Mouse (Mus musculus): ENCODE results near the gene Capn10.

Capn10 gene

DNA sequence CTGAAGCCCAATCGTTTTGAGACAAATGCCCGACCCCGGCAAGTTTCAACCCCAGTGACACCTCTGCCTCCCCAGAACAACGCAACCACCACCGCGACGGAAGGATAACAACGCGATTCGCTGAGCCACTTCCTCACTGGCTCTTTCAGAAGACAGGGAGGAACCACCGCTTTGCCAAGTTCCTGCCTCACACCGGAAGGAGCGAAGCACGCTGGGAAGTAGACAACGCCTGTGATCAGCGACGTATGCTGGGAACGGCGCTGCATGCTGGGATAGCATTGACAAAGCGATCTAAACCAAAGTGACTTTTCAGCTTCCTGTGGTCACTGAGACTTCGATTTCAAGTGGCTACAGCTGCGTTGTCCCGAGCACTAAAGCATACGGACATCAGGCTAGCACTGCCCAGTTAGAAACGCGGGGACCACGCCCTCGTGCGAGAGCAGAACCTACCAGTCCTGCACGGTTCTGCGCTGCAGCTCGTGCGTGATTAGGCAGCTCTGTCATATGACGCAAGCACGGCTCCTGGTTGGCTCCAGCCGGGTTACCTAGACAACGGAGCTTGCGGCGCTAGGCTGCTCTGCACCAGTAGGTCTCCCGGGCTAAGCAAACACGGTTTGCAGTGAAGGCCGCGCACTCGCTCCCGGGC is at the start of gene Capn10:
TSS of gene Capn10 (plus strand) at position 195 of the 646 bp plus-strand sequence.
- in situ Hi-C loops (cut with MboI, MseI) = loop anchor here (25.0 kb wide), 1 partner anchor 1528 kb away; no protein-coding TSS in a partner anchor

DNA sequence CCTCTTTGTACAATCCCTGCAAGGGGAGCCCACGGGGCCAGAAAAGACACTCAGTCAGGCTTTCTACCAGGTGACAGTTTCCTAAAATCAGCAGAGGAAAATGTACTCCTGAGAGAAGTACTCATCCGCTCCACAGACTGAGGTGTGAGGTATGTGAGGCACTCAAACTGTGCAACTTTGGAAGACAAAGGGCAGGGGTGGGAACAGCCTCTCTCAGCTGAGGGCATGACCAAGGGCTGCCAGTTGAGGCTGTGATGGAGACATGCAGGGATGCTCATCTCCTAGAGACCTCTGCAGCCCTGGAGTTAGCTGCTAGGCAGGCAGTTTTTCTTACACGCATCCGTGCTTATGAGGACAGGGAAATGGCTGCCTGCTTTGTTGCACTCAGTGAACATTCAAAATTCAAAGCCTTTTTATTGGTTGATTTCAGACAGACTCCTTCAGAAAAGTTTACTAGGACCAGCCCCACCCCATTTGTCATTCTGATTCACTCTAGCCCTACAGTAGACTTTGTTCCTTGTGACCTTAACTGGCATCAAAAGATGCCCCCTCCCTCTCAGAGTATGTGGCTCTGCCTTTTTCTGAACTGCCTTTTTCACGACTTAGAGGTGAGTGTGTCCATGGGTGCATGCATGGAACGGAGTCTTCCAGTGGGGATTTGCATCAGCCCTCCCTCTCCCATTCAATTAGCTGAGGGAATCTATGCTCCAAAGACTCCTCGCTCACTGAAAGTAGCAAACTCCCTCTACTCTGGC is 45.1 kb upstream of the Capn10 start:
- in situ Hi-C loops (cut with MboI, MseI) = no loop called here

- in situ Hi-C loops (cut with MboI, MseI) = no loop called here
Measured at GRCm38 (mm10) chr1:92892791-92893190, 41.4 kb upstream of the Capn10 start.

DNA sequence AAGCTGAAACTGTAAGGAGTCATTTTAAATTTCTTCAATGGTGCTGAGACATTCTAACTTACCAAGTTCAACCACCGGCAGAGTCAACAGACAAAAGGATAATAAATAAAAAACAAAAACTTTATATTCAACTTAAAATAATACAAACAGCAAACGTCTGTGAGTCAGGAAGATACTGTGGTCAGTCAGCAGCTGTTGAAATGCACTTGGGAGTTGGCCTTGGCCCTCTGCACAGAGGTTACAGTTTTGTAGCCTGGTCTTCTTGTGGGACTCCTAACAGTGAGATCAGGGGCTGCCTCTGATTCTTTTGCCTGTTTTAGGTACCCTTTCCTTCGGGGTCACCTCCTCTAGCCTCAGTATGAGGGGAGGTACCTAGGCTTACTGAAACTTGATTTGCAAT is 40.3 kb upstream of the Capn10 start:
- in situ Hi-C loops (cut with MboI, MseI) = no loop called here

DNA sequence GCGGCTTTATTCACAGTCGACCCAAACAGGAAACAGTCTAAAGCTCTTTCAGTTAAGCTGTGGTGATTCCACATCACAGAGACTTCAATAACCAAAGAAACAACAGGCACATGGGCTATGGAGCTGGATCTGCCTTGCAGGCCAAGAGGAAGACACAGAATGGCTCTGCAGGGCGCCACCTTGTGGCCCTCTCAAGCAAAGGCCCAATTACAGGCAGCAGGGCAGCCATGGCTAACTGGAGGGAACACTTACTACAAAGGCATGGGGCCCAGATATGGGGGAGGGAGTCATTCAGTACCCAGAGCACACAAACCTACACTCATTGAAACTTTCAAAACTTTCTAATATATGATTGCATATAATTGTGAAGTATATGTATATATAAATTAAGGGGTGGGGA is 39.1 kb upstream of the Capn10 start:
- in situ Hi-C loops (cut with MboI, MseI) = no loop called here

DNA sequence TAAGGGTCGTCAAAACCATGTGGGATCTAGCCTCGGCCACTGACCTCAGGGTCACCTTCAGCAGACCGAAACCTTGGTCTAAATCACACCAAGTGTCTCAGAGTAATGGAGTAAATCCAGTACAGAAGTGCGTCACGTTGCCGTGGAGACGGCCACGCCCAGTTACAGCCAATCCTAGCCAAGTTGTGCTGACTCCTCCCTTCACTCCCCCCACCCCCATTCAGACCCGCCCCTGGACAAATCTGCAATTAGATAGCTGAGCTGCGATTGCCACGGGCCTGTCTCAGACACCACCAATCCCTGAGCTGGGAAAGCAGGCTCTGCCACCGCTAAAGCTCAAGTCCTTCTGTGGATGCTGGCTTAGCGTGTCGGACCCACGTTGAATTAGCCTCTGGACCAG is 31.4 kb upstream of the Capn10 start, which contains the start of gene Ankmy1:
TSS of gene Ankmy1 (minus strand) at position 121 of the 400 bp plus-strand sequence.
- in situ Hi-C loops (cut with MboI, MseI) = no loop called here

GRCm38 (mm10) chr1:92903627-92904026 is 30.5 kb upstream of the Capn10 start:
- in situ Hi-C loops (cut with MboI, MseI) = no loop called here

- in situ Hi-C loops (cut with MboI, MseI) = no loop called here
Measured at GRCm38 (mm10) chr1:92905703-92906310, 28.4 kb upstream of the Capn10 start.

GRCm38 (mm10) chr1:92906779-92907631 is 27.2 kb upstream of the Capn10 start, which contains the start of gene Dusp28:
Gene Dusp28 (plus strand): TSS chr1:92906981.
- in situ Hi-C loops (cut with MboI, MseI) = no loop called here

- in situ Hi-C loops (cut with MboI, MseI) = no loop called here
Measured at GRCm38 (mm10) chr1:92907632-92908360, 26.4 kb upstream of the Capn10 start.

DNA sequence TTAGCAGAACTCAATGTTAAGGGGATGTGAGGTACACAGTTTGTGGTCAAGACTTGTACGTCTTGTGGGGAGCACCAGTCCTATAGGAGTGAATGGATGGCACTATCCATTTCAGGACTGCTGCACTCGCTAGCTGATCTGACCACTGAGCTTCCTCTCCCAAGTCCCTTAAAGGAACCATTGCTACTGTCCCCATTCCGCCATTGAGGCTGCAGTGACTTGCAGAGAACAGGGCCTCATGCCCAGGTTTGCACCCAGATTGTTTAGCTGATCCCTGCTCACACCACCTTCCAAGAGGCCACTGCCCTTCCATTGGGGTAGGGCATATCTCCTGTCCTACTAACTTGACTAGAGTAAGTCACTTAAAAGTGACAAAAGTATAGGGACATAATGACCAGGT is 25.5 kb upstream of the Capn10 start:
- in situ Hi-C loops (cut with MboI, MseI) = no loop called here

GRCm38 (mm10) chr1:92909068-92909467 is 25.1 kb upstream of the Capn10 start:
- in situ Hi-C loops (cut with MboI, MseI) = no loop called here

GRCm38 (mm10) chr1:92910239-92910885 is 23.8 kb upstream of the Capn10 start, which contains the start of gene Rnpepl1:
Gene Rnpepl1 (plus strand): TSS chr1:92910783.
- in situ Hi-C loops (cut with MboI, MseI) = no loop called here

GRCm38 (mm10) chr1:92910925-92911720 is 23.1 kb upstream of the Capn10 start:
- in situ Hi-C loops (cut with MboI, MseI) = no loop called here

DNA sequence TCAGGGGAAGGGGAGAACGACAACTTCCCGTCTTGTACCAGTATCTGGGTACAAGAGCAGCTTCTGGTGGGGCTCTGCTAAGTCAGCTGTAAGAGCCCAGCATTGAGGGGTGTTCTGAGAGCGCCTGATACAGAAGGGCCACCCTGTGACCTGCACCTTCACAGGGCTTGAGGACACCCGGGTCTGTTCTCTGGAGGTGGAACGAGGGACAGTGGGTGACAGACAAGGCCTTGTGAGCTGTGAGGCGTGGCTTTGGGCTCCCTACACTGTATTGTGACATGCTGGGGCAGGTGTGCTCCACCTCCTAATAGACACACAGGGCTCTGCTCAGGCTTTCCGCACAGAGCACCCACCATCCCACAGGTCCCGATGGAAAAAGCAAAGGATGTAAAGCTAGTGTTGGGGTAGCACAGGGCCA is 22.4 kb upstream of the Capn10 start:
- in situ Hi-C loops (cut with MboI, MseI) = no loop called here

DNA sequence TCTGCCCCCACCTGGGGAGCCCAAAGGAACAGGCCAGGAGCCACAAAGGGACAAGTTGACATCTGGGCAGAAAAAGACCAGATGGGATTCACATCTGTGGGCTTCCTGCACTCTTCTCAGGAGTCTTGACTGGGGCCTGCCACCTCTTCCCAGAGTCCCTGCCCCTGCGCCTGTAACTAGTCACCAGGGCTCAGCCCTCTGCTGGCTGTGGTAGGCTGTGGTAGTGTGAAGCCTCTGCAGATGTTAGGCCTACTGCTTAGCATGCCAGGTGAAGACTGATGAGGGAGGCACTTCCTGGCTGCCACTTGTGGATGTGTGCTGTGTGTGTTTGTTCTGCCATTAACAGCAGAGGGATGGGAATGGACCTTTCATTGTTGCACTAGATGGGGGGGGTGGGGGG is 21.9 kb upstream of the Capn10 start:
- in situ Hi-C loops (cut with MboI, MseI) = no loop called here

DNA sequence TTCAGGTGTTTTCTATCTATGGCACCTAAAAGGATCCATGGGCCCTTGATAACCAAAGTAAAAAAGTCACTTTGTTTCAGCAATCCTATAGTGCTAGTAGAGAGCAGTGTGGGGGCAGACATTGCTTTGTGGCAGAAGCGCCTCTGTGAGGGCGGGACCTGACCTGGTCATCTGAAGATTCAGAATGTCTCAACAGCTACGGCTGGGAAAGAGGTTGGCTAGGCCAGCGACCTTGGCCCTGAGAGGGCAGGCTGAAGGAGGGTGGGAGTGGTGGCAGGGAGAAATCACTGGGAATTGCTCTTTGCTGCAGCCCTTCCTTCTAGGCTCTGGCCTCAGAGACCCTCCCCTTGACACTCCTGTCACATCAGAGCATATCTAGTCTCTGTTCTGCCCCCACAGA is 19.9 kb upstream of the Capn10 start:
- in situ Hi-C loops (cut with MboI, MseI) = no loop called here

GRCm38 (mm10) chr1:92914993-92915392 is 19.2 kb upstream of the Capn10 start:
- in situ Hi-C loops (cut with MboI, MseI) = no loop called here

GRCm38 (mm10) chr1:92916725-92917124 is 17.5 kb upstream of the Capn10 start:
- in situ Hi-C loops (cut with MboI, MseI) = no loop called here

GRCm38 (mm10) chr1:92919151-92919550 is 15.0 kb upstream of the Capn10 start:
- in situ Hi-C loops (cut with MboI, MseI) = no loop called here
